Mouse (Mus musculus) ES-Bruce4 (cell line): ENCODE data around the gene Hps3.

ENCODE experiments used
- EP300 ChIP-seq: IDR thresholded peaks from 2 replicates; pipeline ENCODE4 v1.6.1; 2011; ENCODE audit warnings: low read depth, low read length; ENCODE audit not compliant: insufficient read depth
- POLR2A ChIP-seq: IDR thresholded peaks from one replicate; pipeline ENCODE4 v1.8.1; 2011; ENCODE audit warnings: low read length; ENCODE audit not compliant: insufficient read depth

GRCm38 (mm10) chr3:20058197-20058541, 23.1 kb upstream of the Hps3 start:
- TF ChIP-seq EP300 (no peak), POLR2A (no peak)
